Mouse (Mus musculus): Measurements from ENCODE around the gene AA986860.

The AA986860 gene

GRCm38 (mm10) chr1:130779867-130780266 lies 48.1 kb downstream of the AA986860 start:
- no peak for DNase-seq

DNA sequence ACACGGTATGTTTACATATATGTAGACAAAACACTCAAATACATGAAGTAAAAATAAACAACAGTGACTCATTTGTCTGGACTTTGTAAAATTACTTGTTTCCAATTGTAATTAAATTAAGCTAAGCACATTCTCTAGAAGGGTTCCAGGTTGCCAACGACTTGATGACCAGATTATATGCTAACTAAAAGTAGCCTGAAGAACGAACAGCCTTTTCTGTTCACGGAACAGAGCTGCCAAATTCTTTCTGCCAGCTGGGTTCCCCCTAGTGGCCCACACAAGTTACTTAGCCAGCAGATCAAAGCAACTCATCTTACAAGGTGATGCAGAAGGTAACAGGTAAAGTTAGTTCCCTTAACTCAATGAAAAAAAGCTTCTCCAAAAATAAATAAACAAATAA lies 52.3 kb downstream of the AA986860 start:
- no peak for DNase-seq

DNA sequence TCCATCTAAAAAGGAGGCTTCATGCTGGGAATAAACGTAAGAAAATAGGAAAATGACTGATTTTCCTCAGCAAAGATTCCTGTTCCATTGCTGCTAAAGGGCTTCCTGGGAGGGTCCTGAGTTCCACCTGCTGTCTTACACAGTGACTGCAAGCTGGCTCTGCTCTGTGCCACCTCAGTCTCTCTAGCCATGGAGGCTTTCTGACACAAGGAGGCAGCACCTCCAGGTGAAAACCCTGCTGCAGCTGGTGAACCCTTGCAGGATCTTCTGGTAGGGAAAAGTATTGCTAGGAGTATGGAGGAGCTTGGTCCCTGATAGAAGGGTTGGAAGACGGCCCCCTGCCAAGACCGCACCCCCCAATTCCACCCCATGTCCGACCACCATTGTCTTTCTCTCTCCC lies 55.2 kb downstream of the AA986860 start:
- no peak for DNase-seq

- no peak for DNase-seq
Measured at GRCm38 (mm10) chr1:130789512-130790451, 58.0 kb downstream of the AA986860 start.
